Mouse (Mus musculus) cerebellum, adult 2 months (tissue): ENCODE data around the gene Pla2g16. TPM values are rescaled to one million over a fixed set of nuclear protein-coding genes. Genes with fewer than 3 reads are reported as not detected.

Experiments used
- DNase-seq, 2 experiments: peaks; one replicate each; pipeline ENCODE4 v3.0.0; 2021
- H3K27ac ChIP-seq: fragments of 200-500 bp; 2 replicates; pipeline ENCODE4 v1.5.1; 2012; ENCODE audit warnings: low read length, control low read depth, inconsistent platforms; ENCODE audit not compliant: insufficient read depth
- H3K27me3 ChIP-seq: fragments of 200-500 bp; 2 replicates; pipeline ENCODE4 v1.6.1; 2012; ENCODE audit warnings: inconsistent platforms, mild to moderate bottlenecking, low read length, moderate library complexity; ENCODE audit not compliant: control insufficient read depth, insufficient read depth
- H3K4me1 ChIP-seq: fragments of 200-500 bp; 2 replicates; pipeline ENCODE4 v1.6.1; 2011; ENCODE audit warnings: low read length; ENCODE audit not compliant: control insufficient read depth, insufficient read depth
- H3K4me3 ChIP-seq: fragments of 200-500 bp; replicated peaks from 2 replicates; pipeline ENCODE3; 2011; ENCODE audit warnings: mild to moderate bottlenecking, low read depth, low read length, control low read depth; ENCODE audit not compliant: insufficient read depth
- CTCF ChIP-seq: fragments of 200-500 bp; IDR thresholded peaks from 2 replicates; pipeline ENCODE4 v1.5.1; 2011; ENCODE audit warnings: low read depth, mild to moderate bottlenecking, control low read depth, low read length, moderate library complexity, borderline replicate concordance; ENCODE audit not compliant: insufficient read depth
- POLR2A ChIP-seq: fragments of 200-500 bp; IDR thresholded peaks from 2 replicates; pipeline ENCODE4 v1.6.1; 2011; ENCODE audit warnings: low read length, control low read depth, borderline replicate concordance; ENCODE audit not compliant: insufficient read depth
- WGBS: fragments of 180-500 bp; shearing (Covaris S2); methylation state at CpG from one replicate; pipeline ENCODE4 v1.1.7; 2018; 5-methylcytosine and 5-hydroxymethylcytosine counted together
- polyA plus RNA-seq: library from polyadenylated mRNA; depleted of rRNA; stranded (reverse); fragments of >200 nt; gene quantifications from 2 replicates; pipeline ENCODE4 v1.2.3, GENCODE M21; 2012

Pla2g16 gene
- polyA plus RNA-seq, 1 experiment = 56.9 TPM

DNA sequence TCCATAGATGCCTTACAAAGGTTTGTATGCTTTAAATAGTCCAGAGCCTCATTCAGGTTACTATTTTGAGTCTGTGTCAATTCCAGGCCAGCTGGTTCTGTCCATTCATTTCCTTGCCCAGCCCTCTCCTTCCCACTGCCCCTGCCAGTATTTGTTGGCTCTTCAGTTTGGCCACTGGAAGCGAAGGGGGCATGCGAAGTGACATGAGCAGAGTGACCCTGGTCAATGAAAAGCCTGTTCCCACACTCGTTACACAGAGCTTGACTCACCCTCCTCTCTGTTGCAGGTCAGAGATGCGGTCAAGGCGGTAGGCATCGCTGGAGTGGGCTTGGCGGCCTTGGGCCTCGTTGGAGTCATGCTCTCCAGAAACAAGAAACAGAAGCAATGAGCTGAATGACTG is 28.0 kb downstream of the Pla2g16 start:
- H3K4me3 ChIP-seq = no peak overlapping the region
- TF ChIP-seq CTCF = no peak
- no peak for TF ChIP-seq POLR2A
- peak; percentile 14 for DNase-seq
- no peaks in the 10 kb centered on the region for H3K27me3 ChIP-seq
- peaks cover 4% of the 10 kb centered on the region; the same call in 1 of the 2 replicates for H3K4me1 ChIP-seq
- WGBS = 54% methylated on average over 8 of the region's 8 CpGs
- no peak overlapping the region; the same call in 1 of the 2 replicates for H3K27ac ChIP-seq

DNA sequence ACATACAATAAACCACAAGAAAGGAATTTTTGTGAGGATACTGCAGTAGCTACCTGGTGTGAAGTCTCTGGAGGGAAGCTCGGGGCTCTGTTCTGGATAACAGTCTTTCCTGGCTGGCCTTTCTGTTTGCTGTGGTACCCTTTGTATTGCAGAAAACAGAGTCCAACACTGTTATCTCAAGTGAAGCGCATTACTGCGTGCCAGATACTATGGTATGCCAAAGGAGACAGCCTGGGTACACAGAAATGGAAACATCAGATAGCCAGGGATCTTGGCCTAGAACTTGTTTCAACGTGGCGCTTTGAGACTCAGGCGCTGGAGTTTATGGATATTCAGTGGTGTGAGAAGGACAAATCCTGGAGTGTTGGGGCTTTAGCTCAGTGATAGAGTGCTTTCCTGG is 28.5 kb downstream of the Pla2g16 start:
- DNase-seq = no peak
- 82% methylated on average over 6 of the region's 6 CpGs for WGBS
- Histone ChIP-seq H3K27ac (no peak overlapping the region), H3K4me1 (peaks cover 4% of the 10 kb centered on the region; the same call in 1 of the 2 replicates), H3K4me3 (no peak overlapping the region), H3K27me3 (no peaks in the 10 kb centered on the region)
- no peak for TF ChIP-seq CTCF
- TF ChIP-seq POLR2A = no peak

DNA sequence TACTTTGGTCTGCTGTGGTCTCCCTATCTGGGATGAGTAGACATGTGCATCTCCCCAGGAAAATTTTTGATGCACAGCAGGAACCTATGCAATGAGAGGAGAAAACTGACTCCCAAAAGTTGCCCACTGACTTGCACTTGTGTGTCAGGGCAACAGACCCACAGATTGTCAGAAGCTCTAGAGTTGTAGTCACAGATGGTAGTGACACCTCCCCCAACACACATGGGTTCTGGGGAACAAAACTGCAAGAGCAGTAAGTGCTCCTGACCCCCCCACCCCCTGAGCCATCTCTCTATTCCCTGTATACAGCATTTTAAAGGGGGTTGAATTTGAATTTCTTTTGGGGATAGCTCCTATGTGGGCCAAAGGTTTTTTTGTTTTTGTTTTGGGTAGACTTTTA is 33.5 kb downstream of the Pla2g16 start:
- Histone ChIP-seq H3K27ac (no peak overlapping the region), H3K4me1 (no peaks in the 10 kb centered on the region), H3K27me3 (no peaks in the 10 kb centered on the region), H3K4me3 (no peak overlapping the region)
- no peak for DNase-seq
- TF ChIP-seq POLR2A = no peak
- no peak for TF ChIP-seq CTCF

DNA sequence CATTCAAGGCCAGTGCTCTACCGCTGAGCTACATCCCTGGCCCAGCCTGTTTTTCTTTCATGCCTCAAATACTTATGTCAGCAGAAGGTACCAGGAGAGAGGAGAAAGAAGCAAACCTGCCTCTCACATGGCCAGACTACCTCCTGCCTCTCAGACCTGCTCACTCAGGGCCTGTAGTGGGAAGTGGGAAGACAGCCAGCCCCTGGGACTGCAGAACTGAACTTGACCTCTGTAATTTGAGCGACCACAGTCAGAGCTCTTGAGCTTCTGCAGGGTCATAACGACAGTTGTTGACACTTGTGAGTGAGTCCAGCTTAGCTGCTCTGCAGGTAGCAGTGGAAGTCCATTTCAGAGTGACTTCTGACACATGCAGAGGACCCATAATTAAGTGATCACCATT is 34.8 kb downstream of the Pla2g16 start:
- WGBS = 50% methylated on average over 3 of the region's 3 CpGs
- H3K27me3 ChIP-seq = no peaks in the 10 kb centered on the region
- DNase-seq = no peak
- H3K4me1 ChIP-seq = no peaks in the 10 kb centered on the region
- H3K27ac ChIP-seq = no peak overlapping the region
- H3K4me3 ChIP-seq = no peak overlapping the region
- no peak for TF ChIP-seq POLR2A
- TF ChIP-seq CTCF = no peak

DNA sequence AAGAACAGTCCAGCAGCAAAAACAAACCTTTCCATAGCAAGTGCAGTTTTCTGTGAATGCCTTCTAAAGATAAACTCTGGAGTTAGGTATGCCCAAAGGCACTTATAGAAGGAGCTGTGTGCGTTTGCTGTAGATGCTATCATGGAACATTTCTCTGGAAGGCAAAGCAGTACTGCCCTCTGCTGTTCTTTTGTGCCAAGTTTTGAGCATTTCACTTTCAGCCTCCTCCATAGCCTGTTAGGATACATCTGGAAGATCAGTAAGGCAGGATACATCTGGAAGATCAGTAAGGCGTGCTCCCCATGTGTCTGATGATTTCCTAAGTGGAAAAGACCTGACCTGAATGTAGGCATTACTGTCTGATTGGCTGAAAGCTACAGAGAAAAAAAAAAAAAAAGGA is 38.3 kb downstream of the Pla2g16 start:
- Histone ChIP-seq H3K27me3 (no peaks in the 10 kb centered on the region), H3K4me3 (no peak overlapping the region), H3K27ac (no peak overlapping the region), H3K4me1 (no peaks in the 10 kb centered on the region)
- DNase-seq = peak in 1 of 2 experiments; percentile 5
- WGBS = 19% methylated on average over 2 of the region's 2 CpGs
- no peak for TF ChIP-seq POLR2A
- TF ChIP-seq CTCF = peak; percentile 32; the same call in 1 of the 2 replicates

DNA sequence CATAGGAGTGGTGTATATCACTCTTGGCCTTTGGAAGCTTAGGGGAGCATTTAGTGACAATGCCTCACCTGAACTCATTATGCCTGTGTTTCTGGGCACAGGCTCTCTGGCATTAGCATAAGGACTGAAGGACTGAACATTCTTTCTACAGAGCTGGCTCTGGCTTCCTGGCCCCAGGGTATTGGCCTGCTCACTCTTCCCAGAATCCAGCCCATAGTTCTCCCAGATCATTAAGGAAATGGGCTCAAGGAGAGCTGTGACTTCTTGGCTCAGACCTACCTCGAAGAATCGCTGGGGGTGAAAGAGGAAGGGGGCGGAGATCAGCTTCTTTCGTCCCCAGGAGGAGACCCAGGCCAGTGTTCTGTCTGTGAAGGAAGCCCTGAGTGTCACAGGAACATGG is 41.2 kb downstream of the Pla2g16 start:
- TF ChIP-seq POLR2A = no peak
- TF ChIP-seq CTCF = no peak
- no peak overlapping the region for H3K4me3 ChIP-seq
- H3K4me1 ChIP-seq = no peaks in the 10 kb centered on the region
- H3K27ac ChIP-seq = no peak overlapping the region
- DNase-seq = no peak
- no peaks in the 10 kb centered on the region for H3K27me3 ChIP-seq
- WGBS = 48% methylated on average over 4 of the region's 4 CpGs

DNA sequence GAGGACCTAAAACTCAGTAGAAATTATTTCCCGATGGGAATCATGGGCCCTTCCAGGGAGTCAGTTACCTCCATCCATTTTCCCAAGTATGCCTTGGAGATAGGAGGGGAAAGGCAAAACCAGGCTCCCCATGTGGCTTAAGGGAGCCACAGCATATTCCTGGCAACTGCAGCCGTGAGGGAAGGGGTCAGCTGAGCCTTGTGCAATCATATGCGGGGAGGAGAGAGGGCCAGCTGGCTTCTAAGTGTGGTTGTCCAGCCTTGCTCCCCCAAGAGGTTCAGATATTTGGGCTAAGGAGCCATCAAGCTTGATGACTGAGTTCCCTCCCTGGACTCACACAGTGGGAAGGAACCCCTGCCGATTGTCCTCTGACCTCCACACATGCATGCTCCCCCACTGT is 44.3 kb downstream of the Pla2g16 start:
- Histone ChIP-seq H3K27me3 (no peaks in the 10 kb centered on the region), H3K27ac (no peak overlapping the region), H3K4me1 (peaks cover 4% of the 10 kb centered on the region; the same call in 1 of the 2 replicates), H3K4me3 (no peak overlapping the region)
- DNase-seq = no peak
- TF ChIP-seq POLR2A (no peak), CTCF (no peak)
- WGBS = 66% methylated on average over 4 of the region's 4 CpGs

DNA sequence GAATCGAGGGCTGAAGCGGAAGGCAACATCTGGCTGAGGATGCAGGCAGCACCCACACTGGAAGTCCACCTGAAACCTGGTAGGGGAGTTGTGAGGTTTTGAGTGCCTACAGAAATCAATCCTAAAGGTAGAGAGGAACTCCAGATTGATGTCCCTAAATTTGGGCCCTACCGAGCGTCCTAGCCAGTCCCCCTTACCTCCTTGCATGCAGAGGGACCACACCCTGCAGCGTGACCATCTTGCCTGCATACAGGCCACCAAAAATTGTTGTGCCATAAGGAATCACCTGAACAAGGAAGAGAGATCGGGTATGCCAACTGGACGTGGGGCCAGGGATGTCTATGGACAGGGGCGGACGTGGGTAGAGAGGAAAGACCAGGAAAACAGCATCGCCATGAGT is 46.8 kb downstream of the Pla2g16 start:
- 97% methylated on average over 10 of the region's 10 CpGs for WGBS
- Histone ChIP-seq H3K27ac (no peak overlapping the region), H3K4me1 (peaks cover 11% of the 10 kb centered on the region), H3K4me3 (no peak overlapping the region), H3K27me3 (no peaks in the 10 kb centered on the region)
- DNase-seq = no peak
- no peak for TF ChIP-seq POLR2A
- no peak for TF ChIP-seq CTCF
